Mouse (Mus musculus) kidney, adult 9 months (tissue): ENCODE results near the gene Tnni2.
A peak's percentile ranks its signal among the peaks of the same experiment; 100 is the strongest.

Experiments used
- DNase-seq: peaks from one replicate; pipeline ENCODE4 v3.0.0; 2022

The Tnni2 gene

DNA sequence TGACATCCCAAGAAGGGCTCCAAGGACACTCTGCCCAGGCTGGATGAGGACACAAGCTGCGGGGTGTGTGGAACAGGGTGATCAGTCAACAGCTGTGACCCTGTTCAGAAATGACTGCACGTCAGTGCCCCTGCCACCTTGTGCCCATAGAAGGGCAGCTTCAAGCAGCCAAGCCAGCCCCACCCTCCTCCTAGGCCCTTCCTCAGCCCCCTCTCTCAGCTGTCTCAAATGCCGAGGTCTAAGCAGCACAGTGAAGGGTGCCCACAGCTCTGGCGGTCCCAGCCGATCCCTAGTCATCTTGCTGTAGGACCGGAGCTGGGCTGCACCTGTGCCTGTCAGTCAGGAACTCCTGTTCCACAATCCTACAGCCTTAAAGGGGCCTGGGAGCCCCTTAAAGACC lies 20.6 kb downstream of the Tnni2 start:
- DNase-seq, result no peak

DNA sequence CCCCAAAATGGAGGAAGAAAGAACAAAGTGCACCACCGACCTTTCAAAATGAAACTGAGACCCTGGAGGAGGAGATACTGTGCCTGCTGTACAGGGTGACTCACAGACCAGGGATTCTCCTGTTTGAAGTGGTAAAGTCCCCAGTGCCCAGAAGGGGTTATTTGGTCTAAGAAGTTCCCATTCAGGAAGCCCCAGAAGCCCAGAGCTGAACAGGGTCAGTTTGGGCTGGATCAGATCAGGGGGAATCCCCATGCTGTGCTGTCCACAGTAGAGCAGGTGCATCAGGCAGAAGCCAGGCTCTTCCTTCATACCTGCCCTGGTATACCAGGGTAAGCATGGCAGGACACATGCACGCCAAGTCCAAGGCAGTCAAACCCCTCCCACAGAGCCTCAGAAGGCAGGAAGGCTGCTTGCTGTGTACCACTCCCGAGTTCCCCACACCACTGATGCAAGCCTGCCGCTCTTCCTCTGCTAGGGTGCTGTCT lies 21.0 kb downstream of the Tnni2 start:
- DNase-seq, result no peak

DNA sequence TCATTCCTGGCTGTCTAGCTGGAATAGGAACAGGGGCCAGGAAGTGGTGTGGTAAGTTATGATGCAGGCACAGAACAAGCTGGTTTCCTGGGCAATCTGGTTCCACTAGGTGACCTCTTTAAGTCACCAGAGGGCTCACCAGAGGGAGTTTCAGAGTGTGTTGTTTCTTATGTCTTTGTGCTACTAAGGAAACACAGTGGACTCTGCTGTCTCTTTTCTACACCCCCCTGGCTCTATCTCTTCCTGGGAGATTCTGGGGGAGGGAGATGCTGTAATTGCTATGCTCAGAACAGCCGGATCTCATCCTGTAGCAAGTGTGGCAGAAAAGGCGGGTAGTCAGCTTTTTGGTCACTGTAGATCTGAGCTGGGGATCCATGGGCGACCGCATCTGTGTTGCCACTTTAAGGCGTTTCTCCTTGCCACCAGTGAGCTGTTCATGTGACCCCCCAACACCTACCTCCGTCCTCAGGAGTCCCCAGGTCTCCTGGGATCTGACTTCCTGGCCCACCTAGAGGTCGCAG lies 28.6 kb downstream of the Tnni2 start:
- DNase-seq, result no peak

DNA sequence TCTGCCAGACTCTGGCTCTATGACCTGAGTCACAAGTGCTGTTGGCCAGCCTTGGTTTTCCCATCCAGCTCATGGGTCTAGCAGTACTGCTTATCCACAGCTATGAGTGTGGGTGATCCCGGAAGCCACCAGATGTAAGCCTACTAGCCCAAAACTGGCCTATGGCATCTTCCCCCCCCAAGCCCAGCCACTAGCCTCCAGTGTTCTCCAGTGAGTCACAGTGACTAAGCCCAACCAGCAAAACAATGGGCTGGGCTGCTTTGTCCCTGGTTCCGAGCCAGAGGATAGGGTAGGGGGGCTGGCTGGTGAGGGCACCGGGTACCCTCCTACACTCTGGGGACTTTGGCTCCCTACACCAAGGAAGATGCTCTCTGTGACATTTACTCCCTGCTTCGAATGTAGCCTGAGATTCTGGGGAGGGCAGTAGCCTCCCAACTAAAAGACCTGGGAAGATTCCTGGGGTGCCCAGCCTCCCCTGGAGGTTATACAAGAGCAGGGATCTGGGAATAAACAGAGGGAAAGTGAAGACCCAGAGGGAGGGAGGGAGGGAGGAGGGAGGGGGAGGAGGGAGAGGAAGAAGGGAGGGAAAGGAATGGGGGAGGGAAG lies 29.3 kb downstream of the Tnni2 start:
- peak; percentile 21 for DNase-seq

DNA sequence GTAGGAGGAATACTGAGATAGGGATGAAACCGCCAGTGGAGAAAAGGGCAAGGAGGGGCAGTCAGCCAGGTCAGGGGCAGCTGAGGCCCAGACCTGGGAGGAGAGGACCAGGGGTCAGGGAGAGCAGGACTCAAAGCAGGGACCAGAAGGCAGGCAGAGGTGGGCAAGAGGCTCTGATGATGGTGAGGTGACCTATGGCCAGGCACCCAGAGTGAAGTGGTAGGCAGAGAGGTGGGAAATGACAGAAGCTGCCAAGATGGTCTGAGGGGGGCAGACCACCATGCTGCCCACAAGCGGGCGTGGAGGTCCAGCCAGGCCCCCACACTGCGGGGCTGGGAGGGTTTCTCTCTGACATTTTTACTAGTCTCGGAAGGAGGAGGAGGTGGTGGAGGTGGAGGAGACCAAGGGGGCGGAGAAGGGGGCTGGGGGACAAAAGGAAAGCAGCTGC lies 29.8 kb downstream of the Tnni2 start:
- no peak for DNase-seq

DNA sequence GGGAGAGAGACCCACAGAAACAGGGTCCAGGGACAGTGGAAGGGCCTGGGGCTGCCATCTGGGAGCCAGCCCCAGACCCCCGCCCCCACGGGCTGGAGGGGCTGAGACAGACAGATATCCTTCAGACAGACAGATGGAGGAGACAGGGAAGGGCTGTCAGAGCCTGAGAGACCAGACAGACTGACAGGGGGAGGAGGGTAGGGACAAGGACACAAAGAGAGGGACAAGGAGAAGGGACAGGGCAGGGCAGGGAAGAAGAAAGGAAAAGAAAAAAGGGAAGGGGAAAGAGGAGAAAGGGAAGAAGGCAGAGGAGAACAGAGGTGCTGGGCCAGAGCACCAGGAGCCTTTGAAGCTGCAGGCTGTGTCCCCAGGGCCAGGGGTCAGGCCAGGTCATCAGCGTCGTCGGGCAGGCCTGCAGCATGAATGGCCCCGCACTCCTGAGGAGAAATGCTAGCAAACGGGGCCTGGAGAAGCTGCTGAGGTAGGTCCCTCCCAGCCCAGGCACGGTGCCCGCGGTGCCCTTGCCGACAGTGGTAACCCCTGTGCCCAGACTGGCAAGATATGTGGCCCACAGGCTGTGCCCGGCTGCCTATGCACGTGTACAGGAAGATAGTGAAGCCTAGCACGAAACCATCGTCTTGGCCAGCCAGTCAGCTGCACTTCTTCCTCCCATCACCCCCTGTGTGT lies 30.4 kb downstream of the Tnni2 start:
- no peak for DNase-seq

DNA sequence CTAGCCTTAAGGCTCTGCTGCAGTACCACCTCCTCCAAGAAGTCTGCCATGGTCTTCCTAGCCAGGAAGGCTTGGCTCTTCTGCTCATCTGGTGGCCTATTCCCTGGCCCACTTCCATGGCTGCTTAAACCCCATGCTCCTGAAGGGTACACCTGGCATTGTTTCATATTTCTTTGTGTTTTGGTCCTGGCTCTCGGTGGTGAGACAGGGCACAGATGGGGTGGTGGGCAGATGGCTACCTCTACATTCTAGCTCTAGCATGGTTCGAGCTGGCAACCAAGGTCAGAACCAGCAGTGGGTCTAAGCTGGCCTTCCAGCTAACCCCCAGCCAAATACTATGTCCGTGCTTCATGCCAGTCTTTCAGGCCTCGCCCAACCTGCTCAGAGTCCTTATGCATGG lies 31.3 kb downstream of the Tnni2 start:
- DNase-seq, result no peak

DNA sequence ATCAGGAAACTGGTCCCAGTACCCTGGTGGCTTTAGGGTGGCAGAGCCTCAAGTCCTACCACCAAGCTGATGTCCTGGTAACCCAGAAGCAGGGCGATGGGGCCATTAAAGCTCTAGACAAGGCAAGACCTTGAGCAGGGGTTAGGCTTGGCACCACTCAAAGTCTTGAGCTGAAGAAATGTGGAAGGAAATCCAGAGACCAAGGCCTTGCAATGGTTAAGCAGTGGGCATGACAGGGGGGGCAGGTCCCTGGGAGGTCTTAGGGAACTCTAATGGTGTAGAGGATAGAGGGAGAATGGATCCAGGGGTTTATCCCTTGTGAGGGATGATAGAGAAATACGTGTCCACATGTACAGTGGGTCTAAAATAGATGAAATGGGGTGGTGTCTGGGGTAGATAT lies 31.9 kb downstream of the Tnni2 start:
- DNase-seq, result no peak

DNA sequence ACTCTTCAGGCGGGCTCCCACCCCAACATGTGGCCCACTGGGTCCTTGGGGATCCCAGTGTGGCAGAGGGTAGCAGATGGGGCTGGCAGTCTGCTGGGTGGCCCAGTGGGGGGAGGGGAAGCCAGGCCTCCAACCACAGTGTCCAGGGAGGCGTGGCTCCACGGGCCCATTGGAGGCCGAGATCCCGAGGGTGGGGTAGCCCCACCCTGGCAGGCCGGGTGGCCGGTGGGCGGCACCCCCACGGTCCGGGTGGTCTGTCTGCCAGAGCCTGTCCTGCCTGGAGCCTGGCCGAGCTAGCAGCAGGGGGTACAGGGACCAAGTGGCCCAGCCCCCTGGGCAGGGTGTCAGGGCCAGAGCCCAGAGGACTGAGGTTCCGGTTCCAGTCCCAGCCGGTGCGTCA lies 33.2 kb downstream of the Tnni2 start:
- DNase-seq, result no peak

DNA sequence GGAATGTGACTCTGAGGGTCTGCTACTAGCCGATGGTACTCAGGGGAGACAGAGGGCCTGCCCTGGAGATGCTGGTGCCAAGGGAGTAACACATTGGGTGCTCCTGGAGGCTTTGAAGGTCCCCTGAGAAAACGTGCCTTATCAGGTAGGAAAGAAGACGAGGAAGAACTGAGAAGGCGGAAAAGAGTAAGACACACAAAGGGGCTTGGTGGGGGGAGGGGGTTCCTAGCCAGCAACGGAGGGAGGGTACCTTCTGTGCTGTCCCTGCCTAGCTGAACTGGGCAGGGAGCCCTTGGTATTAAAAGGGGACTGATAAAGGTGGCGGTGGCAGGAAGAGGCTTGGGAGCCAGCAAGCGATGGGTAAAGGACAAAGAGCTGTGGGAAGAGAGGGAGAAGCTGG lies 34.0 kb downstream of the Tnni2 start:
- no peak for DNase-seq

DNA sequence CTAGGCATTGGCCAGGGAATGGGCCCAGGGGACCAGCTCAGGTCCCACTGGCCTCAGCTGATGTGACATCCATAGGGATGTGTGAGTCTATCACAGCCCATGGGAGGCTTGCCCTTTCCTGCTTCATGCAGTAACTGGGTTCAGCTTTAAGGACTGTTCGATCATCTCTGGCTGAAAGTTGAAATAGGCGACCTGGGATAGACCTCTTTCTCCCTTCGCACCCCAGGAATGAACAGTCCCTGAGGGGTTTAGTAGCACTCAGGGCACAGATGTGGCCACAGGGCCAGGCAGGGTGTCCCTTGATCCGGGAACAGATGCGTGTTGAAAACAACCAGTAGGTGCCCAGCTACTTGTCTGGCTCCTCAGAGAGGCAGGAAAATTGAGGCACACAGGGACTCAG lies 34.7 kb downstream of the Tnni2 start:
- no peak for DNase-seq

DNA sequence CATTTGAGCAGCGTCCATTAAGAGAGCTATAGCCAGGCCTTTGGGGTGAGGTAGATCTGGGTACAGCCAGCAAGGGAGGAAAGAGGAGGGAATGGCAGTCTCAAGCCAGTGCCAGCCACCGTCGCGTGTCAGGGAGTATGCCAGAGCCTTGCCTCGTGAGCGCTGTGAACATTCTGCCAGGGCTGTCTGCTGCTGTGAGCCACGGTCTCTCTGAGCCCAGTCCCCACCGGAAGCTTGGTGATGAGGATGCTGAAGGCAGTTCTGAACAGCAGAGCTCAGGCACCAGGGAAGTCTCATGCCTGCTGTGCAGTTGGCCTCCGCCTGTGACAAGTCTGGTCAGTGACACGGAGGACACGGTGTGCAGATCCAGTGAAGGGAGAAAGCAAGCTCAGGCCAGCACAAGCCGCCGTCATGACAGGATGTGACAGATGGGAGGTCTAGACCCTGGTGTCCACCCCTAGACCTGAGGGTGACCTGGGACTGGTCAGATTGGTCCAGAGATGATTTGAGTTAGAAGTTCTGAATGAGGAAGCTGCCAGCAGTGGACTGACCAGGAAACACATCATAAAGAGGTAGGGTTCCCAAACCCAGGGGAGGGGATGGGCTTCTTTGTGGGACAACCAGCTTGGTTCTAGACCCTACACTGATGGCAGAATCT lies 35.3 kb downstream of the Tnni2 start:
- DNase-seq, result no peak

DNA sequence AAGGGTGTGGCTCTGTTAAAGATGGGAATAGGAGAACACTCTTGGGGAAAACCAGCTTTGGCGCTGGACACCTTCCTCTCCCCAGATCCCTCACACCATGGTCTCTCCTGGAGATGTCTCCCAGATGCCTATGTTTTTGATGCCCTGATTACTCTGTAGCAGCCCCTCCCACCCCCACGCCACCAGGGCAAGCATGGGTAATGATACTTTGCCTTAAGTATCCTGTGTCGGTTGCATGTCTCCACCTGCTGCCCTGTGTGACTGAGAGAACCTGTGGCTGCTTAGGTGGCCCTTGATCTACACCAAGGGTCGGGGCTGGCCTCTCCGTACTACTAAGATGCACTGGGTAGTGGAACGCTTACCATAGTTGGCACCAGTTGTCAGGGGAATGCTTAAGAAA lies 36.4 kb downstream of the Tnni2 start:
- no peak for DNase-seq

DNA sequence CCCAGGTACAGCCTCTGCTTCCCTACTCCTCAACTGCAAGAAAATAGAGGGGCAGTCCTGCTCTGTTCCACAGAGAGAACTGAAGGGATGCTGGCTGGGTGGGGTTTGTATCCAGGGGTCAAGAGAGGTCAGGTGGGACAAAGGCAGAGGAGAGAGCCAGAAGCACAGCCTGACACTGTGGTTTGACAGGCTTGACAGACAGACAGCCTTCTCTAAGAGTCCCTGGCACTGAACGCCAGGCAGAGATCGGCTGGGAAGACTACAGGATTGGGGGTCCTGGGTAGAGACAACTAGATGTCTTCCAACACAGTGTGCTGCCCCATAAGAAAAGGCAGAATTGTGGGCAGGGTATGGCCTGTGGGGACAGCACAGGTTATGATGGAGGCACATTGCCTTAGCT lies 37.0 kb downstream of the Tnni2 start:
- no peak for DNase-seq

DNA sequence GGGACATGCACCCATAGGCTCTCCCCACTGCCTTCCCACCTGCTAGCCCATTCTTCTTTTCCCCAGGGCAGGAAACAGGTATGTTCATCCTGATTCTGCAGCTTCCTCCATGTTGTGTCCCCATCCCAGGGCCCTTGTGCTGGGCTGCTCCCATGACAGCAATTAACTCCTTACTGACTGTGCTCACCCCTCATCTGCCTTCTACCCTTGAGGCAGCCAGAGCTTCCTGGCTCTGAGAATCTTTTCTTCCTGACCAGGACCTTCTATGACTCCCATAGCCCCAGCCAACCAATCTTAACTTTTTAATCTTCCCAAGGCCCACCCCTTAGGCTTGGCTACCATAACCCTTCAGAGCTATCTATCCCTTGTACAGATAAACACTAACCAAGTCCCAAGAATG lies 37.7 kb downstream of the Tnni2 start:
- no peak for DNase-seq

DNA sequence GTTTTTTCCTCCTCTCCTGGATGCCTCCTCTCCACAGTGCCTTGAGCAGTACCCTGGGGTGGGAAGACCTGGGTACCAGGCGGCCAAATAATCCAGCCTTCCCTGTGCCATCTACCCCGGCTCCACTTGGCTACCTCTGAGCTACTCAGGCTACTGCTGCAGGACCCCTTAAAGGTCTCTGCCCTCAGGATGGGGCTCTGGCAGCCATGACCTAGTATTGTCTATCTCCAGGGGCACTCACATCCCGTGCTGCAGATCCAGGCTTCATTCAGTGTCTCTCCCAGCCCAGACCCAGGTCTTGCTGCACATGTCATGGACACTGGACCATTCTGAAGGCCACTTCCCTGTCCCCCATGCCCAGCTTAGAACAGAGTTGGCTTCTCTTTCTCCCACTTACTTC lies 38.3 kb downstream of the Tnni2 start:
- DNase-seq, result no peak

DNA sequence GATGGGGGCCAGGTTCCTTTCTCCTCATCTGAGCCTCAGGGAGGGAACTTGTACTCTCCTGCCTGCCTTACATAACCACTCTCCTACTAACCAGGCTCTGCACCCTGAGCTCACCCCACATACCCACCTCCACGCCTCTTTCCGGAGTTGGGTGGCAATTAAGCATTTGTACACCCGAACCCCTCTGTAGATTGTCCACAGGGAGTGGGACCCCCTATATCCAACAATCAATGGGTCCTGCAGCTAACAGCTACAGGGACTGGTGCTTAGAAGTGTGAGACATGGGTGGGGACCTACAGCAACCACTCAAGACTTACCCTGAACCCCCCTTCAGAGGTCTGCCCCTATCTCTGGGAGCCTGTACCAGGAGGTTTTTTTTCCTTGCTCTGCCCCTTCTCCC lies 39.1 kb downstream of the Tnni2 start:
- DNase-seq, result no peak

DNA sequence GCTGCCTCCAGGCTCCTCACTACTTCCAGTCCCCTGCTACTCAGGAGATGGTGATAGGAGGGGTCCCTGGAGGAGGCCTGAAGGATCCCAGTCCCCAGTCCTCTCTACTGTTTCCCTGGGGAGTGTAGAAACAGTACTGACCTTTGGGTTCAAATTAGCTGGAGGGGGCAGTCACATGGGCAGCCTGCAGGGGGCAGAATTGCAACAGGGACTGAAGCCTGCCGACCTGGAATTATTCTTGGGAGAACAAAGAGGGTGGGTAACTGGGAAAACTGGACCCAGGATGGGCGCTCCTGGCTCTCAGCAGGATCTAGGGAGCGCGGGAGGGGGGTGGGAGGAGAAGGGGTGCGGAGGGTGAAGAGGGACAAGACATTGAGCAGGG lies 39.6 kb downstream of the Tnni2 start:
- DNase-seq, result peak; percentile 34

DNA sequence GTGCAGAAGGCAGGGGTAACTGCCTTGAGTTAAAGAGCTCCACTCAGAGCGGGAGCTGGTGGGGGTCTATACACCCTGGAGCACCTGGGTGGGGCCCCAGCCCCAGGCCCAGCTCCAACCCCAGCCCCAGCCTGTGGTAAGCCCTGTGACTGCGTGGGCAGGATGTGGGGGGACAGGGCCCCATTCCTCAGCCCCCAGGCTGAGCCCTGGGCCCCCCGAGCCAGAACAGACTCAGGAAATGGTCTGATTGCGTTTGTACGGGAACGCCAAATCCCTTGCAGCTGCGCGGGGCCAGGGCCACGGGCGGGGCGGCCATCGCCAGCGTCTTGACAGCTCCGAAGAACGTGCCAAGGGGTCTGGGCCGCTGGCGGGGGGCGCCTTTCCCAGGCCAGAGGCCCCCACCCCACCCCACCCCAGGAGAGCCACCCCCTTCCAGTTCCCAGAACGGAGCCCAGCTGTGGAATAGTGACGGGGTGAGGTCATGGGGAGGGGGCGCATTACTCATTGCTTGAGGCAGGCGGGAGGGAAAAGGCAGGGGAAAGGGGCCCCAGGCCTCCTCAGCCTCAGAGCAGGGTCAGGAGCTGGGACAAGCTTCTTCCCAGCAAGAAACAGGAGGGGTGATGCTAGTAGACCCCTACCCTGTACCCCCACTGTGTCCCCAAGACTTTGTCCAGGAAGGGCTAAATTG lies 40.1 kb downstream of the Tnni2 start:
- DNase-seq, result no peak

DNA sequence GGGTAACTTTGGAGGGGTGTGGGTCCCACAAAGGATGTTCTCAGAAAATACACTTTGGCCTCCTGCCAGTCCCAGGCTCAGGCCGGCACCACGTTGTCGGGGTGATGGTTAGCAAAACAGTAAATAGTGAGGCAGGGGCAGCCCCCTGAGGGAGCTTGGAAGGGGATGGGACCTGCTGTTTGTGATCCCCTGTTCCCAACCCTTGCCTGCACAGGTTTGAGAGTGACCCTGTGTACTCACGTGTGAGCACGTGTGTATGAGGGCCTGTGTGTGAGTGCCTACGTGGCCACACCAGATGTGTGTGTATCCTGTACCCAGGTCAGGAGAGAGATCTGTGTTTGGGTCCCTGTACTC lies 40.6 kb downstream of the Tnni2 start:
- no peak for DNase-seq

DNA sequence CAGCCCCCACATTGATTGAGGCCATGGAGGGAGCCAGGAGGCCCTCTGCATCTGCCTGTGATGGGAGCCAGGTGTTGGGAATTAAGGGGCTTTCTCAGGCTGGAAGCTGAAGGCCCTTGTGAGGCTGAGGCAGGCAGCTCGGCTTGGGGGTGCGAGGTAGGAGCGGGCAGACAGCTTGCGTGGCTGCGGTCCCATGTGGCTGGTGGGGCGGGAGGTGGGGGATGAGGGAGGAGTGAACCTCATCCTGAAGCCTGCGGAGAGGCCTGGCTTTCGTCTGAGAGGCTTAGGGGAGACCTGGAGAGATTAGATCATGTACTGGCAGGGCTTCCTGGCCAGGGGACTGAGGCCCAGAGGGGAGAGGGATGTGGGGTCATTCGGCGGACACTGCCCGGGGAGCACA lies 41.5 kb downstream of the Tnni2 start:
- DNase-seq, result no peak

DNA sequence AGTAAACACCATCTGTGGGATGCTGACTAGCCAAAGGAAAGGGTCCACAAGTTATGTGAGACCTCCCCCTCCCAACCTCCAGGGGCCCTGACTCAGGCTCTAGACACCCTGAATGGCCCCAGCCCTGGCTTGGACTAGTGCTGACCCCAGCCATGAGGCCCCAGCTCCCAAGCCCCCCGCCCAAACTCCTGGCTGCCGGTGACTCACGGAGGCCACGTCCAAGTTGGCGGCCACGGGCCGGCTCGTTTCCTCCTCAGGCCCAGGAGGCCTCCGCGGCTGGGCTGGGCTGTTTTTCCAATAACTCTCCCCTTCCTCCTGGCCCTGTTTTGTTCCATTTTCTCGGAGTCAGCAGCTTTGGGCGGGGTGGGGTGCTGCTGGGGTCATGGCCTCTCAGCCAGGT lies 43.2 kb downstream of the Tnni2 start:
- DNase-seq, result no peak

DNA sequence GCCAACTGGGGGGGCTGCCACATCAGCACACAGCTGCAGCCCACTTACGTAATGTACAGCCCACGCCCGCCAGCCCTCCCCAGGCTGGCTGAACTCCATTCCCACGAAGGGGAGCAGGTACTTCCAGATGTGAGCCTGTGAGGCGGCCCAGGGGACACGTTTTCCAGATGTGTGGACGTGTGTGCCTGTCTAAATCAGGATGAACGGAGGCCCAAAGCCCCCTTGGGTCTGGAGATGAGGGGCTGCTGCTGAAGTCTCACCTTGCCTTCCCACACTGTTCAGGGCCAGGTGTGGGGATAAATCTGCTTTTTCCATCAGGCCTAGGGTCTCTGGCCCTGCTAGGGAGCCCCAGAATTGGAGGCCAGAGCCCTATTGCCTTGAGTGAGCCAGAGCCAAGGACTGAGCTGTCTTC lies 45.1 kb downstream of the Tnni2 start:
- DNase-seq, result no peak
